Mouse (Mus musculus): ENCODE data around the gene Celf5. TPM values are rescaled to one million over a fixed set of nuclear protein-coding genes. Genes with fewer than 3 reads are reported as not detected.
A peak's percentile ranks its signal among the peaks of the same experiment; 100 is the strongest.

Celf5 gene
- polyA plus RNA-seq, 1 experiment = 57.3 TPM

GRCm38 (mm10) chr10:81421041-81421796 lies 61.3 kb downstream of the Celf5 start:
- no peak overlapping the region for H3K4me3 ChIP-seq (replicated peaks; ENCODE audit: insufficient read depth, low read depth, low read length)
- peaks cover 72% of the 10 kb centered on the region for H3K4me1 ChIP-seq (ENCODE audit: control insufficient read depth, insufficient read depth, low read length)
- no peaks in the 10 kb centered on the region for H3K27me3 ChIP-seq (ENCODE audit: control insufficient read depth, insufficient read depth, low read length)
- WGBS = 23% methylated on average over 4 of the region's 4 CpGs
- TF ChIP-seq POLR2A (IDR thresholded peaks at IDR 0.05; ENCODE audit: borderline replicate concordance, insufficient read depth, low read length) = no peak
- TF ChIP-seq CTCF (IDR thresholded peaks at IDR 0.05; ENCODE audit: borderline replicate concordance, insufficient read depth, low read depth, low read length) = no peak
- peak; percentile 13 to 33 for DNase-seq
- peak overlapping the region; percentile 35 for H3K27ac ChIP-seq (ENCODE audit: insufficient read depth, low read length)

GRCm38 (mm10) chr10:81420191-81420767 lies 62.2 kb downstream of the Celf5 start:
- Histone ChIP-seq H3K4me1 (ENCODE audit: control insufficient read depth, insufficient read depth, low read length) (peaks cover 80% of the 10 kb centered on the region), H3K27ac (ENCODE audit: insufficient read depth, low read length) (peak overlapping the region; percentile 35; the same call in 1 of the 2 replicates), H3K27me3 (ENCODE audit: control insufficient read depth, insufficient read depth, low read length) (no peaks in the 10 kb centered on the region), H3K4me3 (replicated peaks; ENCODE audit: insufficient read depth, low read depth, low read length) (no peak overlapping the region)
- peak; percentile 70 to 71 for DNase-seq
- 27% methylated on average over 40 of the region's 40 CpGs for WGBS
- no peak for TF ChIP-seq CTCF (IDR thresholded peaks at IDR 0.05; ENCODE audit: borderline replicate concordance, insufficient read depth, low read depth, low read length)
- TF ChIP-seq POLR2A (IDR thresholded peaks at IDR 0.05; ENCODE audit: borderline replicate concordance, insufficient read depth, low read length) = no peak

GRCm38 (mm10) chr10:81419111-81419928 lies 63.2 kb downstream of the Celf5 start:
- no peak overlapping the region for H3K4me3 ChIP-seq (replicated peaks; ENCODE audit: insufficient read depth, low read depth, low read length)
- DNase-seq = peak; percentile 21 to 38
- TF ChIP-seq POLR2A (IDR thresholded peaks at IDR 0.05; ENCODE audit: borderline replicate concordance, insufficient read depth, low read length) (no peak), CTCF (IDR thresholded peaks at IDR 0.05; ENCODE audit: borderline replicate concordance, insufficient read depth, low read depth, low read length) (no peak)
- WGBS = 84% methylated on average over 10 of the region's 10 CpGs
- H3K4me1 ChIP-seq (ENCODE audit: control insufficient read depth, insufficient read depth, low read length) = peaks cover 89% of the 10 kb centered on the region
- H3K27ac ChIP-seq (ENCODE audit: insufficient read depth, low read length) = peak overlapping the region; percentile 44
- H3K27me3 ChIP-seq (ENCODE audit: control insufficient read depth, insufficient read depth, low read length) = no peaks in the 10 kb centered on the region

DNA sequence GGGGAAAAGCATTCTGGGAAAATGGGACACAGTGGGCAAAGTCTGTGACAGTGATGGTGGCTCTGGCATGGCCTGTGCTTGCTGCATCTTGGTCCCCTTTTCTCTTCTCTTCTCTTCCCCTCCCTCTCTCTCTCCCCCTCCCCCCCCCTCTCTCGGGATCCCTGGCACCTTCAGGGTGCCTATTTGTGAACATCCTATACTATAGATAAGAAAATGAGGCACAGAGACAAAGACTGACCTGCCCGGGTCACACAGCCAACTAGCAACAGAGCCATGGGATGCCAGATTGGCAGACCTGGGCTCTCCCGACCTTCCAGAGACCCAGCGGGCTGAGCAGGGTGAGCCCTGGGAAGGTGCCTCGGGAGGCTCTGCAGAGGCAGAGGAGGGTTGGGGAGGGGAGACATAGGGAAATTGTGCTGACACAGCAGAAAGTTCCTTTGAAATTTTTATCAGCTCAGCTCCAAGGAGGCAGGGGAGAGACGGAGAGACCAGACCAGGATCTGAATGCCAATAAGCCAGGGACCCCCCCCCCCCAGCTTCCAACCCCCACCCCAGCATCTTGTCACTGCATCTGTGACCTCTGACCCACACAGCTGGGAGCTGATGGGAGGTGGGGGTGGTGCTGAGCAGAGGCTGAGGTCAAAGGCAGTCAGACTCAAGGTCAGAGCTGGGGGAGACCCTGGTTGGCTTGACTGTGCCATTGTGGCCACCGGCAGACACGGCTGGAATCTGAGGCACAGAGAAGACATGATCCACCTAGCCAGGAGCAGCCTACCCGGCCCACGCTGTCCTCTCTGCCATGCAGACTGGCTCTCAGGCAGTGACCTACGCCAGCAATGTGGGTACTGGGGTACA lies 64.1 kb downstream of the Celf5 start:
- H3K27ac ChIP-seq (ENCODE audit: insufficient read depth, low read length) = peak overlapping the region; percentile 95
- TF ChIP-seq POLR2A (IDR thresholded peaks at IDR 0.05; ENCODE audit: borderline replicate concordance, insufficient read depth, low read length) (no peak), CTCF (IDR thresholded peaks at IDR 0.05; ENCODE audit: borderline replicate concordance, insufficient read depth, low read depth, low read length) (no peak)
- WGBS = 14% methylated on average over 11 of the region's 11 CpGs
- no peak overlapping the region for H3K4me3 ChIP-seq (replicated peaks; ENCODE audit: insufficient read depth, low read depth, low read length)
- H3K4me1 ChIP-seq (ENCODE audit: control insufficient read depth, insufficient read depth, low read length) = peaks cover 89% of the 10 kb centered on the region
- H3K27me3 ChIP-seq (ENCODE audit: control insufficient read depth, insufficient read depth, low read length) = no peaks in the 10 kb centered on the region
- peak; percentile 20 to 27 for DNase-seq

DNA sequence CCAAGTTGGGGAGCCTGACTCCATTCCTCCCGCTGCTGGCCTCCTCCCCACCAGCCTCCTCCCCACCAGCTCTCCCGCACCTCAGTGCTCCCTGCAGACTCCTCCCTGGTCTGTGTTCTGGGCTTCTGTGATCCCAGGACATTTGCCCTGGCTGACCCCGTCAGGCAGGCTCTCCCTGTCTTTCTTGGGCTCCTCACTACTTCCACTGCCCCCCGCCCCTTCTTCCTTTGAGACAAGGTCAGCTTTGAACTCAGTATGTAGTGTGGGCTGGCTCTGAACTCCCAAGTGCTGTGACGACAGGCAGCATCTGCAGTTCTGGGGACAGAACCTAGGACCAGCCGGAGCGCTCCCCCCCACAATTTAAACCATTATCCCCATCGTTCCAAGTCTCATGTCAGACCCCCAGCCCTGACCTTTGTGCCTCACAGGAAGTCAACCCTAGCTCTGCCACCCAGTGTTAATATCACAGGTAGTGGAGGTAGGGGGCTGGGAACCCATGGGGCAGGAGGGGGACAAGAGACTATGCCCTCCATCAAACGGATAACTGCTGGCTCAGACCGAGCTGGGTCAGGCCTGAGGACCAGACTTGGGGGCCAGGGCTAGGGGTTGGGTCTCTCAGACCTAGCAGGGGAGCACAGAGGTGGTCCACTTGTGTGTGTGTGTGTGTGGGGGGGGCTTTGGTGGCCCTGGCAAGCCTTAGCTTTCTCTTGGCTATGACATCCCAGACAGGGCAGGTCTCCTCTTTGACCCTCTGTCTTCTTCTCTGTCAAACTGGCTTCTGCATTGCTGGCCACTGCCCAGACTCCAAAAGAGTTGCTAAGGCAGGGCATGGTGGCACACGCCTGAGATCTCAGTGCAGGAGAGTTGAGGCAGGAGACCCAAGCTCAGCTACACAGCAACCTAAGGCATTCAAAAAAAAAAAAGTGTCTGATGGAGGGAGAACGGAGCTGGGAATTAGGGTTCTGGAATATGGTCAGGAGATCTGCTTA lies 65.0 kb downstream of the Celf5 start:
- 14% methylated on average over 12 of the region's 12 CpGs for WGBS
- peak in 1 of 2 experiments; percentile 36 for DNase-seq
- H3K4me1 ChIP-seq (ENCODE audit: control insufficient read depth, insufficient read depth, low read length) = peaks cover 94% of the 10 kb centered on the region
- H3K27me3 ChIP-seq (ENCODE audit: control insufficient read depth, insufficient read depth, low read length) = no peaks in the 10 kb centered on the region
- TF ChIP-seq POLR2A (IDR thresholded peaks at IDR 0.05; ENCODE audit: borderline replicate concordance, insufficient read depth, low read length) = no peak
- TF ChIP-seq CTCF (IDR thresholded peaks at IDR 0.05; ENCODE audit: borderline replicate concordance, insufficient read depth, low read depth, low read length) = no peak
- H3K4me3 ChIP-seq (replicated peaks; ENCODE audit: insufficient read depth, low read depth, low read length) = peak overlapping the region; percentile 17
- H3K27ac ChIP-seq (ENCODE audit: insufficient read depth, low read length) = peak overlapping the region; percentile 95

DNA sequence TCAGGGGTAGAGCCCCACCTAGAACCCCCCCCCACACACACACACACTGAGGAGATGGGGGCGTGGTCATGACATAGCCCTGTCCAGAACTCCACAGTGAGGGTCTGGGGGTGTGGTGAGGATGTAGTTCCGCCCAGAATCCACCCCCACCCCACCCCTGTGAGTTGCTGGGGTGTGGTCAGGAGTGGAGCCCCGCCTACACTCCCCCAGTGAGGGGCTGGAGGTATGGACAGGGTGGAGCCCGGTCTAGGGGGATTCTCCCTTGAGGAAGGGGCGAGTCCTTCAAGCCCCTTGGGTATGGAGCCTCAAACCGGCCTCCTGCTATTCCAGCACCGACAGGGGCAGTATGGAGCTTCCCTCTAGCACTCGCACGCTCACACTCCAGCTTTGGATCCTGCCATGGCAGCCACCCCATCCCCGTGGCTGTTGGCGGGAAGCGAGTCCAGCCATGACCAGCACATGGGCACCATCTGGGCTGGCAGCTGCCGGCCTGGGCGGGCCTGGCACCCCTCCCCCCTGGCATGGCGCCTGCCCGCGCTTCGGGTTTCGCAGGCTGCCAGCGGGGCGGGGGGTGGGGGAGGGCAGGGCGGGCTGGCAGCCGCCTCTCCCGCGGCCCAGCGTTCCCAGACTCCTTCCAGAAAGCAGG lies 65.8 kb downstream of the Celf5 start:
- Histone ChIP-seq H3K27me3 (ENCODE audit: control insufficient read depth, insufficient read depth, low read length) (no peaks in the 10 kb centered on the region), H3K27ac (ENCODE audit: insufficient read depth, low read length) (peak overlapping the region; percentile 99), H3K4me3 (replicated peaks; ENCODE audit: insufficient read depth, low read depth, low read length) (no peak overlapping the region), H3K4me1 (ENCODE audit: control insufficient read depth, insufficient read depth, low read length) (peaks cover 95% of the 10 kb centered on the region)
- WGBS = 1% methylated on average over 26 of the region's 26 CpGs
- peak; percentile 95 to 96 for DNase-seq
- TF ChIP-seq CTCF (IDR thresholded peaks at IDR 0.05; ENCODE audit: borderline replicate concordance, insufficient read depth, low read depth, low read length) (peak; percentile 64), POLR2A (IDR thresholded peaks at IDR 0.05; ENCODE audit: borderline replicate concordance, insufficient read depth, low read length) (no peak)

Data from cerebellum, adult 2 months (tissue).